ENCODE assay signal across 8 mouse cellular contexts in the genomic region with DNA sequence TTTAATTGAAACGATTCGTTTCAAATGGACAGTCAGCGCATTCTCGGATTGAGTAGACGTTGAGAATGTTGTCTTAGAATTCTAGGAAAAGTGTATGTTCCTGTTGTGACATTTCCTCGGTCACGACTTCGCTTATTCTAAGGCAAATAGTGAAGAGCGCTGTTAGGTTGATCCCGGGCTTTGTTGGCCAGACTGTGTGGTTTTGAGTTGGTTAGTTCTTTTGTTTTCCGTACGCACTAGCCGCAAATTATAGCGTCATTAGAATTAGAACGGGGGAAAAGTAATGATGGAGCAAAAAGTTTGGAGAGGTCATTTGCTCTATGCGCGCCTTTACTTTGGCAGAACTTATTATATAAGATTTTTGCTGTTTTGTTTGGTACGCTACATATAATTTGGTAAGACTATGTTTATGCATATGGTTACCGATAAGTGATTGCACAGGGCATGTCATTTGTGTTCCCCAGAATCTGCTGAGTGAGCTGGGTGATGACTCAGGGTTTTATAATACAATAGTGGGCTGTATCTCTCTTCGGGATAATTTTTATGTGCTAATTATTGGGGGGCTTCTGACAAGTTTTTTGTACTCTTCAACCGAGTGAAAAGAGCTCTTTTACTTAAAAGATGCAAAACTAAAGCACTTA. TPM values are rescaled to one million over a fixed set of nuclear protein-coding genes. Genes with fewer than 3 reads are reported as not detected.
DNase-seq lines count a peak whose midpoint lies in the region; ATAC-seq and TF ChIP-seq lines count a peak whose summit lies in the region.

No protein-coding gene starts in this region.

- H3K9ac ChIP-seq in forebrain, embryonic 14.5 days (ENCODE audit: low read length): peak overlapping the region; percentile 96
- H3K9ac ChIP-seq in liver, embryonic 13.5 days: peak overlapping the region; percentile 100
- peak overlapping the region; percentile 98 for H3K9ac ChIP-seq in stomach, embryonic 14.5 days (replicated peaks; ENCODE audit: low read depth, low read length)

- peak overlapping the region; percentile 98 for H3K4me3 ChIP-seq in cerebellum, adult 2 months (replicated peaks; ENCODE audit: insufficient read depth, low read depth, low read length)
- H3K4me3 ChIP-seq in forebrain, embryonic 14.5 days (ENCODE audit: low read depth, low read length): peak overlapping the region; percentile 94
- peak overlapping the region; percentile 100 for H3K4me3 ChIP-seq in liver, embryonic 13.5 days (replicated peaks)
- H3K4me3 ChIP-seq in stomach, embryonic 14.5 days (ENCODE audit: low read depth, low read length): peak overlapping the region; percentile 84

- no peak overlapping the region for H3K27ac ChIP-seq in cerebellum, adult 2 months (ENCODE audit: insufficient read depth, low read length)
- peak overlapping the region; percentile 92; the same call in 1 of the 2 replicates for H3K27ac ChIP-seq in forebrain, embryonic 14.5 days (ENCODE audit: low read depth, low read length)
- H3K27ac ChIP-seq in liver, embryonic 13.5 days: peak overlapping the region; percentile 95
- no peak overlapping the region for H3K27ac ChIP-seq in stomach, embryonic 14.5 days (ENCODE audit: low read length)

- TF ChIP-seq POLR2A in cerebellum, adult 2 months (IDR thresholded peaks at IDR 0.05; ENCODE audit: borderline replicate concordance, insufficient read depth, low read length): no peak

- no peak for TF ChIP-seq CTCF in cerebellum, adult 2 months (IDR thresholded peaks at IDR 0.05; ENCODE audit: borderline replicate concordance, insufficient read depth, low read depth, low read length)

- no peak for ATAC-seq in forebrain, embryonic 14.5 days
- peak; percentile 49 for ATAC-seq in liver, embryonic 13.5 days (ENCODE audit: low read depth)
- no peak for ATAC-seq in stomach, embryonic 14.5 days (ENCODE audit: insufficient number of reproducible peaks, insufficient read depth, low FRiP score, low read depth)

- no peaks in the 10 kb centered on the region for H3K9me3 ChIP-seq in forebrain, embryonic 14.5 days (replicated peaks; ENCODE audit: control insufficient read depth, low read length)
- no peaks in the 10 kb centered on the region for H3K9me3 ChIP-seq in liver, embryonic 13.5 days (replicated peaks)
- H3K9me3 ChIP-seq in stomach, embryonic 14.5 days (ENCODE audit: control insufficient read depth, low read depth, low read length): no peaks in the 10 kb centered on the region

- H3K27me3 ChIP-seq in cerebellum, adult 2 months (ENCODE audit: control insufficient read depth, insufficient read depth, low read length): no peaks in the 10 kb centered on the region
- no peaks in the 10 kb centered on the region for H3K27me3 ChIP-seq in forebrain, embryonic 14.5 days (replicated peaks; ENCODE audit: control insufficient read depth, insufficient read depth, low read length)
- H3K27me3 ChIP-seq in liver, embryonic 13.5 days: no peaks in the 10 kb centered on the region
- H3K27me3 ChIP-seq in stomach, embryonic 14.5 days (ENCODE audit: control insufficient read depth, insufficient read depth, low read length): no peaks in the 10 kb centered on the region

- no peaks in the 10 kb centered on the region for H3K36me3 ChIP-seq in forebrain, embryonic 14.5 days (ENCODE audit: control insufficient read depth, insufficient read depth, low read length)
- no peaks in the 10 kb centered on the region for H3K36me3 ChIP-seq in liver, embryonic 13.5 days
- H3K36me3 ChIP-seq in stomach, embryonic 14.5 days (ENCODE audit: control insufficient read depth, insufficient read depth, low read length): no peaks in the 10 kb centered on the region

- 2% methylated on average over 21 of the region's 21 CpGs for WGBS in cerebellum, adult 2 months
- 2% methylated on average over 21 of the region's 21 CpGs for WGBS in forebrain, embryonic 14.5 days
- 1% methylated on average over 21 of the region's 21 CpGs for WGBS in liver, embryonic 13.5 days (ENCODE audit: insufficient replicate concordance)
- WGBS in stomach, embryonic 14.5 days: 3% methylated on average over 21 of the region's 21 CpGs

- peaks cover 5% of the 10 kb centered on the region for H3K4me1 ChIP-seq in cerebellum, adult 2 months (ENCODE audit: control insufficient read depth, insufficient read depth, low read length)
- peaks cover 13% of the 10 kb centered on the region for H3K4me1 ChIP-seq in forebrain, embryonic 14.5 days (ENCODE audit: control insufficient read depth, insufficient read depth, low read length)
- peaks cover 47% of the 10 kb centered on the region for H3K4me1 ChIP-seq in liver, embryonic 13.5 days (replicated peaks)
- H3K4me1 ChIP-seq in stomach, embryonic 14.5 days (ENCODE audit: control insufficient read depth, insufficient read depth, low read length): no peaks in the 10 kb centered on the region

- peak overlapping the region; percentile 77 for H3K4me2 ChIP-seq in forebrain, embryonic 14.5 days (ENCODE audit: low read length)
- peak overlapping the region; percentile 76 for H3K4me2 ChIP-seq in liver, embryonic 13.5 days
- H3K4me2 ChIP-seq in stomach, embryonic 14.5 days (replicated peaks; ENCODE audit: low read depth, low read length): peak overlapping the region; percentile 62

- DNase-seq in cerebellum, adult 2 months: peak in 1 of 2 experiments; percentile 19
- DNase-seq in cerebellum, adult 11 months: no peak
- DNase-seq in MEL-GATA-1-ER (ENCODE audit: extremely low read depth, low read depth): peak; percentile 53
- DNase-seq in forebrain, embryonic 14.5 days (ENCODE audit: low spot score): peak; percentile 32
- peak; percentile 40 for DNase-seq in liver, embryonic 13.5 days
- DNase-seq in gastrocnemius, postnatal 4 days (ENCODE audit: low spot score in 2 of 2): no peak
- DNase-seq in layer of hippocampus, postnatal 10 days (ENCODE audit: low spot score in 2 of 2): no peak

RNA-seq across cellular contexts. Expression of a gene that starts 1.4 kb away (rescaled TPM):
- polyA plus RNA-seq in cerebellum, adult 2 months (2012; rRNA removed): 29.5 and 30.5 TPM in 2 replicates
- 21.3 and 22.7 TPM in 2 replicates for polyA plus RNA-seq in forebrain, embryonic 14.5 days (2014; fragmentation: Nextera tagmentation; extraction: Ambion mirVana)
- 10.7 and 10.9 TPM in 2 replicates for polyA plus RNA-seq in liver, embryonic 13.5 days (2015; fragmentation: Nextera tagmentation; extraction: Ambion mirVana)
- polyA plus RNA-seq in stomach, embryonic 14.5 days (2014; fragmentation: Nextera tagmentation; extraction: Ambion mirVana): 39.8 and 40.4 TPM in 2 replicates
- total RNA-seq in gastrocnemius, postnatal 4 days (2021): 10 to 100 TPM; 62.1 to 78.5 TPM
- 10 to 100 TPM; 51.2 to 60.7 TPM for total RNA-seq in layer of hippocampus, postnatal 10 days (2021)

Comparison
In these comparisons a context has a peak if more than half of its experiments do, and no peak if none do; other contexts are left out.
1. DNase-seq: peak in MEL-GATA-1-ER (single experiment), forebrain, embryonic 14.5 days (single experiment) and liver, embryonic 13.5 days (single experiment); none in cerebellum, adult 11 months (single experiment), gastrocnemius, postnatal 4 days (0 of 2) and layer of hippocampus, postnatal 10 days (0 of 2).
2. H3K27ac ChIP-seq: peak in forebrain, embryonic 14.5 days (single experiment) and liver, embryonic 13.5 days (single experiment); none in cerebellum, adult 2 months (single experiment) and stomach, embryonic 14.5 days (single experiment).
3. Peak in every context shown above with its lines, with median percentiles within 50 percentile points of each other: H3K4me3 ChIP-seq, H3K4me2 ChIP-seq and H3K9ac ChIP-seq.